Mouse (Mus musculus) E14TG2a.4 (cell line): ENCODE data around the gene Tacr3.

Source experiments
- H3K27me3 ChIP-seq: 2 replicates; pipeline ENCODE4 v1.6.1; 2014; ENCODE audit warnings: low read length, control low read depth; ENCODE audit not compliant: insufficient read depth
- H3K36me3 ChIP-seq: 2 replicates; pipeline ENCODE4 v1.6.1; 2014; ENCODE audit warnings: low read length, control low read depth; ENCODE audit not compliant: insufficient read depth
- H3K4me1 ChIP-seq: replicated peaks from 2 replicates; pipeline ENCODE4 v1.6.1; 2014; ENCODE audit warnings: low read depth, low read length, control low read depth
- H3K4me3 ChIP-seq: replicated peaks from 2 replicates; pipeline ENCODE4 v1.5.1; 2014; ENCODE audit warnings: mild to moderate bottlenecking, low read length
- H3K9me3 ChIP-seq: 2 replicates; pipeline ENCODE4 v1.6.1; 2014; ENCODE audit warnings: low read length, control low read depth
- CTCF ChIP-seq: conservative IDR thresholded peaks from 2 replicates; pipeline ENCODE4 v1.5.1; 2014; ENCODE audit warnings: low read length
- NANOG ChIP-seq: IDR thresholded peaks from 2 replicates; pipeline ENCODE4 v1.6.1; 2014; ENCODE audit warnings: borderline replicate concordance, low read length, mixed read lengths
- POU5F1 ChIP-seq: IDR thresholded peaks from 2 replicates; pipeline ENCODE4 v1.6.1; 2014; ENCODE audit warnings: low read length, borderline replicate concordance

The Tacr3 gene

GRCm38 (mm10) chr3:134963461-134963860 lies 134.7 kb downstream of the Tacr3 start:
- H3K27me3 ChIP-seq = no peaks in the 10 kb centered on the region
- H3K4me1 ChIP-seq = no peaks in the 10 kb centered on the region
- no peaks in the 10 kb centered on the region for H3K36me3 ChIP-seq
- H3K4me3 ChIP-seq = no peak overlapping the region
- TF ChIP-seq POU5F1 = no peak
- TF ChIP-seq CTCF = no peak
- TF ChIP-seq NANOG = no peak
- no peaks in the 10 kb centered on the region for H3K9me3 ChIP-seq

GRCm38 (mm10) chr3:134978902-134979301 lies 150.1 kb downstream of the Tacr3 start:
- Histone ChIP-seq H3K4me3 (no peak overlapping the region), H3K27me3 (no peaks in the 10 kb centered on the region), H3K36me3 (no peaks in the 10 kb centered on the region), H3K9me3 (no peaks in the 10 kb centered on the region), H3K4me1 (no peaks in the 10 kb centered on the region)
- TF ChIP-seq CTCF (no peak), NANOG (no peak), POU5F1 (no peak)

GRCm38 (mm10) chr3:134980140-134980539 lies 151.3 kb downstream of the Tacr3 start:
- Histone ChIP-seq H3K9me3 (no peaks in the 10 kb centered on the region), H3K4me1 (no peaks in the 10 kb centered on the region), H3K27me3 (no peaks in the 10 kb centered on the region), H3K36me3 (no peaks in the 10 kb centered on the region), H3K4me3 (no peak overlapping the region)
- no peak for TF ChIP-seq NANOG
- TF ChIP-seq POU5F1 = no peak
- no peak for TF ChIP-seq CTCF
